Mouse (Mus musculus) brain, embryonic 14.5 days (tissue): ENCODE measurements at regions not wholly inside any gene's neighbourhood (a gene's known extent, or its start where the extent isn't known, plus 50 kb on each side); places are given as distances from the start of the nearest gene placed in this dataset.

ENCODE experiments used
- CTCF ChIP-seq: fragments of 200-500 bp; IDR thresholded peaks from 2 replicates; pipeline ENCODE4 v1.5.1; 2012; ENCODE audit warnings: inconsistent platforms, mild to moderate bottlenecking, moderate library complexity, borderline replicate concordance; ENCODE audit not compliant: insufficient read depth, insufficient read length; ENCODE audit errors: extremely low read depth
- POLR2A ChIP-seq: fragments of 200-500 bp; IDR thresholded peaks from 2 replicates; pipeline ENCODE4 v1.6.1; 2012; ENCODE audit warnings: mild to moderate bottlenecking, inconsistent platforms, borderline replicate concordance; ENCODE audit not compliant: poor library complexity, insufficient read depth, insufficient read length, severe bottlenecking; ENCODE audit errors: extremely low read depth

DNA sequence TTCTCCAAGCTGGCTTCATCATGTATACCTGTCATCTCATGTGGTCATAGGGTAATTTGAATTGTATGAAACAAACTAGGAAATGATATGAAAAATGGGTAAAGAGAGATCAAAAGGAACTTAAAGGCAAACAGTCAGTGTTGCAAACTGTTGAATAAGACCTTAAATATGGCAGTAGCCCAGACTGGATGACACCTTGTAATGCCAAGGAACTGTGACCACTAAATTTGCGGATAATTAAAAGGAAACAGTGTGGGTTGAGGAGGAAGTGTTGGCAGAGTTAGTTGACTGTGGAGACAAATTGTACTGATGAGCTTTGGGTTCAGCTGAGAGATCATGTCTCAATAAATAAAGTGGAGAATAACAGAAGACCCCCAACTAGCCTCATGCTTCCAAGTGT is 147.3 kb upstream of the Rasa1 start:
- TF ChIP-seq CTCF (no peak), POLR2A (no peak)
